Mouse (Mus musculus): Measurements from ENCODE around the gene Tmem163.

Tmem163 gene

GRCm38 (mm10) chr1:127642976-127643769, 36.2 kb downstream of the Tmem163 start:
- DNase-seq, result no peak

- no peak for DNase-seq
Observed at GRCm38 (mm10) chr1:127637917-127638316, 41.4 kb downstream of the Tmem163 start.

- no peak for DNase-seq
Observed at GRCm38 (mm10) chr1:127627151-127627550, 52.2 kb downstream of the Tmem163 start.

- peak; percentile 66 for DNase-seq
Observed at GRCm38 (mm10) chr1:127625577-127626362, 53.6 kb downstream of the Tmem163 start.

- DNase-seq, result no peak
Observed at GRCm38 (mm10) chr1:127622349-127622748, 57.0 kb downstream of the Tmem163 start.

GRCm38 (mm10) chr1:127619036-127619435, 60.3 kb downstream of the Tmem163 start:
- DNase-seq, result no peak

- no peak for DNase-seq
Observed at GRCm38 (mm10) chr1:127610378-127610777, 69.0 kb downstream of the Tmem163 start.

GRCm38 (mm10) chr1:127609814-127610213, 69.5 kb downstream of the Tmem163 start:
- no peak for DNase-seq

GRCm38 (mm10) chr1:127608326-127608725, 71.0 kb downstream of the Tmem163 start:
- no peak for DNase-seq

- no peak for DNase-seq
Observed at GRCm38 (mm10) chr1:127603697-127604631, 75.4 kb downstream of the Tmem163 start.

GRCm38 (mm10) chr1:127596143-127596542, 83.2 kb downstream of the Tmem163 start:
- no peak for DNase-seq

GRCm38 (mm10) chr1:127595735-127596134, 83.6 kb downstream of the Tmem163 start:
- DNase-seq, result no peak

GRCm38 (mm10) chr1:127589542-127589941, 89.8 kb downstream of the Tmem163 start:
- DNase-seq, result no peak

- DNase-seq, result no peak
Observed at GRCm38 (mm10) chr1:127587071-127587470, 92.3 kb downstream of the Tmem163 start.

- no peak for DNase-seq
Observed at GRCm38 (mm10) chr1:127586156-127586555, 93.2 kb downstream of the Tmem163 start.

GRCm38 (mm10) chr1:127577981-127578380, 101.4 kb downstream of the Tmem163 start:
- no peak for DNase-seq

GRCm38 (mm10) chr1:127577083-127577482, 102.3 kb downstream of the Tmem163 start:
- no peak for DNase-seq

- no peak for DNase-seq
Observed at GRCm38 (mm10) chr1:127576563-127576962, 102.8 kb downstream of the Tmem163 start.

- no peak for DNase-seq
Observed at GRCm38 (mm10) chr1:127576143-127576542, 103.2 kb downstream of the Tmem163 start.

GRCm38 (mm10) chr1:127575692-127576091, 103.7 kb downstream of the Tmem163 start:
- DNase-seq, result no peak

GRCm38 (mm10) chr1:127573186-127573585, 106.2 kb downstream of the Tmem163 start:
- no peak for DNase-seq

- no peak for DNase-seq
Observed at GRCm38 (mm10) chr1:127568641-127569040, 110.7 kb downstream of the Tmem163 start.

GRCm38 (mm10) chr1:127556486-127556845, 122.9 kb downstream of the Tmem163 start:
- DNase-seq, result no peak
